Mouse (Mus musculus) kidney, postnatal 0 days (tissue): ENCODE data around the gene Lgr4. TPM values are rescaled to one million over a fixed set of nuclear protein-coding genes. Genes with fewer than 3 reads are reported as not detected.

Source experiments
- ATAC-seq: fragments of 200-750 bp; cut with Nextera tagmentation; replicated peaks from 2 replicates; pipeline ENCODE4 v1.8.0; 2017; ENCODE audit warnings: low read depth, moderate number of reproducible peaks, moderate TSS enrichment, moderate library complexity; ENCODE audit not compliant: low FRiP score
- DNase-seq: peaks from one replicate; pipeline ENCODE4 v3.0.0-alpha.2; 2016; ENCODE audit warnings: low spot score
- H3K27ac ChIP-seq: fragments of 300-500 bp; sonication (generic); 2 replicates; pipeline ENCODE4 v1.5.1; 2014; ENCODE audit warnings: mild to moderate bottlenecking
- H3K27me3 ChIP-seq: fragments of 300-500 bp; sonication (generic); 2 replicates; pipeline ENCODE4 v1.6.1; 2014; ENCODE audit warnings: low read length, mixed read lengths; ENCODE audit not compliant: insufficient read depth
- H3K36me3 ChIP-seq: fragments of 300-500 bp; sonication (generic); 2 replicates; pipeline ENCODE4 v1.6.1; 2014; ENCODE audit warnings: low read length, mixed read lengths; ENCODE audit not compliant: insufficient read depth
- H3K4me1 ChIP-seq: fragments of 300-500 bp; sonication (generic); replicated peaks from 2 replicates; pipeline ENCODE4 v1.6.1; 2014; ENCODE audit warnings: antibody characterized with exemption, low read length, mixed read lengths; ENCODE audit not compliant: insufficient read depth
- H3K4me2 ChIP-seq: fragments of 300-500 bp; sonication (generic); 2 replicates; pipeline ENCODE4 v1.6.1; 2014; ENCODE audit warnings: mild to moderate bottlenecking, low read length, moderate library complexity, mixed read lengths
- H3K4me3 ChIP-seq: fragments of 300-500 bp; sonication (generic); replicated peaks from 2 replicates; pipeline ENCODE4 v1.5.1; 2014; ENCODE audit warnings: low read depth, low read length
- H3K9ac ChIP-seq: fragments of 300-500 bp; sonication (generic); 2 replicates; pipeline ENCODE4 v1.6.1; 2014; ENCODE audit warnings: low read depth, low read length
- H3K9me3 ChIP-seq: fragments of 300-500 bp; sonication (generic); replicated peaks from 2 replicates; pipeline ENCODE4 v1.6.1; 2016; ENCODE audit warnings: low read length, inconsistent platforms, mixed read lengths
- CTCF ChIP-seq: IDR thresholded peaks from 2 replicates; pipeline ENCODE4 v1.5.1; 2016; ENCODE audit warnings: antibody characterized with exemption, low read depth, mild to moderate bottlenecking, moderate library complexity
- WGBS: fragments of 180-500 bp; shearing (Covaris S2); extraction: QIAGEN DNeasy Blood & Tissue Kit; methylation state at CpG from one replicate; pipeline ENCODE4 v1.1.7; 2014; 5-methylcytosine and 5-hydroxymethylcytosine counted together
- polyA plus RNA-seq: library from polyadenylated mRNA; unstranded; fragments of >200 nt; fragmentation: Nextera tagmentation; extraction: Ambion mirVana; gene quantifications from 2 replicates; pipeline ENCODE4 v1.2.1, GENCODE M21; 2015

The Lgr4 gene
- polyA plus RNA-seq, 1 experiment from 2014 or later: 47.8 TPM

- H3K4me3 ChIP-seq: no peak overlapping the region
- no peak for TF ChIP-seq CTCF
- DNase-seq (no peak), ATAC-seq (no peak)
- WGBS: 76% methylated on average over 3 of the region's 3 CpGs
- no peak overlapping the region for H3K4me2 ChIP-seq
- H3K9ac ChIP-seq: no peak overlapping the region
- no peaks in the 10 kb centered on the region for H3K4me1 ChIP-seq
- H3K27me3 ChIP-seq: no peaks in the 10 kb centered on the region
- H3K9me3 ChIP-seq: no peaks in the 10 kb centered on the region
- H3K27ac ChIP-seq: no peak overlapping the region
- peaks cover 29% of the 10 kb centered on the region; the same call in 1 of the 2 replicates for H3K36me3 ChIP-seq
Observed at GRCm38 (mm10) chr2:110005164-110005563, 87.7 kb downstream of the Lgr4 start.

- no peak for TF ChIP-seq CTCF
- Histone ChIP-seq H3K27ac (no peak overlapping the region), H3K9ac (no peak overlapping the region), H3K4me3 (no peak overlapping the region), H3K4me2 (no peak overlapping the region), H3K4me1 (no peaks in the 10 kb centered on the region), H3K36me3 (peaks cover 29% of the 10 kb centered on the region; the same call in 1 of the 2 replicates), H3K27me3 (no peaks in the 10 kb centered on the region), H3K9me3 (no peaks in the 10 kb centered on the region)
- ATAC-seq (no peak), DNase-seq (no peak)
- WGBS: 90% methylated on average over 3 of the region's 3 CpGs
Observed at GRCm38 (mm10) chr2:110005596-110006239, 88.3 kb downstream of the Lgr4 start.

GRCm38 (mm10) chr2:110007423-110008267 lies 90.2 kb downstream of the Lgr4 start:
- WGBS: 94% methylated on average over 10 of the region's 10 CpGs
- H3K4me1 ChIP-seq: no peaks in the 10 kb centered on the region

GRCm38 (mm10) chr2:110009449-110009848 lies 92.0 kb downstream of the Lgr4 start:
- no peaks in the 10 kb centered on the region for H3K9me3 ChIP-seq
- H3K4me2 ChIP-seq: no peak overlapping the region
- H3K27me3 ChIP-seq: no peaks in the 10 kb centered on the region
- H3K4me1 ChIP-seq: no peaks in the 10 kb centered on the region
- no peak overlapping the region for H3K9ac ChIP-seq
- no peak for ATAC-seq
- no peak for TF ChIP-seq CTCF
- no peak overlapping the region for H3K4me3 ChIP-seq
- no peak overlapping the region for H3K27ac ChIP-seq
- no peak for DNase-seq
- peaks cover 35% of the 10 kb centered on the region for H3K36me3 ChIP-seq

More at GRCm38 (mm10) chr2:110007423-110008267, 90.2 kb downstream of the Lgr4 start:
- Histone ChIP-seq H3K9me3 (no peaks in the 10 kb centered on the region), H3K9ac (no peak overlapping the region), H3K4me2 (no peak overlapping the region), H3K27ac (no peak overlapping the region), H3K4me3 (no peak overlapping the region), H3K27me3 (no peaks in the 10 kb centered on the region), H3K36me3 (peaks cover 36% of the 10 kb centered on the region)
- no peak for TF ChIP-seq CTCF
- no peak for ATAC-seq
- no peak for DNase-seq

GRCm38 (mm10) chr2:110012184-110012725 lies 94.8 kb downstream of the Lgr4 start:
- H3K4me1 ChIP-seq: no peaks in the 10 kb centered on the region
- WGBS: 86% methylated on average over 13 of the region's 13 CpGs
- H3K27me3 ChIP-seq: no peaks in the 10 kb centered on the region
- DNase-seq: no peak
- 0 out of 2 replicates have a peak, but pooled peaks have one; percentile 25 for ATAC-seq
- no peak overlapping the region for H3K27ac ChIP-seq
- H3K36me3 ChIP-seq: peaks cover 21% of the 10 kb centered on the region
- no peak overlapping the region for H3K4me2 ChIP-seq
- no peaks in the 10 kb centered on the region for H3K9me3 ChIP-seq
- no peak overlapping the region for H3K9ac ChIP-seq
- no peak overlapping the region for H3K4me3 ChIP-seq
- no peak for TF ChIP-seq CTCF

DNA sequence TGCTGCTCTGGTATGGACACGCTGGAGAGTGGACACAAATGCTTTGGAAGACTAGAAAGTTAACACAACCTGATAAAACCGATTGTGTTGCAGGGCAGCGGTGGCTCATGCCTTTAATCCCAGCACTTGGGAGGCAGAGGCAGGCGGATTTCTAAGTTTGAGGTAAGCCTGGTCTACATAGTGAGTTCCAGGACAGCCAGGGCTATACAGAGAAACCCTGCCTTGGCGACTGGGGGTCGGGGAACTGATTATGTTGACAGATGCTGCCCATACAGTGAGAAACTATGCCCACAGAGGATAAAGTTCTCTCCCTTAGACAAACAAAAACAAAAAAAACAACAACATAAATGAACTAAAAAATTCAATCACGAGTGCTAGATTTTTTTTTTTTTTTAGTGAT lies 99.6 kb downstream of the Lgr4 start:
- peak overlapping the region; percentile 83 for H3K4me2 ChIP-seq
- peak overlapping the region; percentile 83; the same call in 1 of the 2 replicates for H3K9ac ChIP-seq
- TF ChIP-seq CTCF: no peak
- H3K36me3 ChIP-seq: peaks cover 4% of the 10 kb centered on the region
- no peaks in the 10 kb centered on the region for H3K4me1 ChIP-seq
- H3K27me3 ChIP-seq: no peaks in the 10 kb centered on the region
- ATAC-seq (no peak), DNase-seq (no peak)
- H3K9me3 ChIP-seq: no peaks in the 10 kb centered on the region
- peak overlapping the region; percentile 77 for H3K4me3 ChIP-seq
- WGBS: 45% methylated on average over 7 of the region's 7 CpGs
- no peak overlapping the region for H3K27ac ChIP-seq
